Mouse (Mus musculus): Measurements from ENCODE around the gene Pklr.
"Not testable (repeated sequence)": the region's sequence is repeated elsewhere in the genome, so short reads cannot be mapped to it uniquely, and the experiment has no call there.

Pklr gene

DNA sequence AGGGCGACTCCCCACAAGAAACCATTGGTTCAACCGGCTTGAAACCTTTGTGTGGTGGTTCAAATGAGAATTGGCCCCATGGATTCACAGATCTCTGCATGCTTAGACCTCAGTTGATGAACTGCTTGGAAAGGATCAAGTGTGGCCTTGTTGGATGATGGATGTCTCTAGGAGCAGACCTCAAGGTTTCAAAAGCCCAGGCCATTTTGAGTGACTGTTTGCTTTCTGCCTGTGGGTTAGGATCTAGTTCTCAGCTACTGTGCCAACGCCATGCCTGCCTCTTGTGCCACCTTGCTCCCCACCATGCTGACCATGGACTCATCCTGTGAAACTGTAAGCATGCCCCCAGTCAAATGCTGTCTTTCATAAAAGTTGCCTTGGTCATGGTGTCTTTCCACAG is 10.0 kb upstream of the Pklr start:
- DNase-seq = no peak

- no peak for DNase-seq
Measured at GRCm38 (mm10) chr3:89129908-89130307, 6.0 kb upstream of the Pklr start.

DNA sequence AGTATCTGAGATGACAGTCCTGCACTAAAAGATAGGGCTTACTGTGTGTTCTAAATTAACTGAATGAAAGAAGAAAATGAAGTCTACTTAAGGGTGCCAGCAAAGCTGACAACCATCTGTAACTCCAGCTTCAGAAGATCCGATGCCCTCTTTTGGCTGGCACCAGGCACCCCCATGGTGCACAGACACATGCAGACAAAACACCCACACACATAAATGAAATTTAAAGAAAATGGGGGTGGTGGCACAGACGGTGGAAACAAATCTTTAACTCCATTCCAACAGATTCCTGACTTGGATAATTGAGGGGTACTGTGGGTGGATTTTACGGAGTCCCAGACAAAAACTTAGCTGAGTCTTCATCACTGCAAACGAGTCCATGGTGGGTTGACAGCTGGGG is 4.1 kb upstream of the Pklr start:
- DNase-seq = no peak

DNA sequence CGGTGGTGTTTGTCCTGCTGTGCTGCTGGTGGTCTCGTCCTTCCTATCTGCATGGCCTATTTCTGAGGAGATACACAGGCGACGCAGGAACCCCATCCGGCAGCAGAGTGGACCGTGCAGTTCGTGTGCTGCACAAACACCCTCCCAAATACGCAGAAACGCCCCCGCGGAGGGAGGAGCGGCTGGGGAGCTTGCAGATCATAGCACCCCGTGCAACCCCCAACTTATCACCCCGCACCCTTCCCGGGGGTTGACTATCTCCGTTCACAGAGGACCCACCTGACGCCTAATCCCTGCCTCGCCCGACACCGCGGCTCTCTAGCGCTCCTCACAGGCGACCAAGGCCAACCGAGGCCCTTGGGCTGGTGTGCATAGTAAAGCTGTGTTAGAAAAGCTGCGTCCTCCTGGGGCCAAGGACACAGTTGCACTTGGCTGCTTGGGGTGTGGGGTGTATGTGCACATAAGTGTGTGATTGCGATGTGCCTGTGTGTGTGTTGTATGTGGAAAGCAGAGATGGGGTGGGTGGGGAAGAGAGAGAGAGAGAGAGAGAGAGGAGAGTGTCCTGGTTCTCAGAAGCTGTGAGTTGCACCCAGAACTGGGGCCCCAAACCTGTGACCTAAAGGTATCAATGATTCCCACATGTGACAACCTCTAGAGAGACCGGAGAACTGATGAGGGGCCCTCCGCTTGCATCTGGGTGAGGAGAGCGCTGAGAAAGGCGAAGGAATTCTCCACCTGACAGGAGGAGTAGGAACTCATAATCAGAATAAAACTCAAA is 3.5 kb upstream of the Pklr start:
- peak; percentile 69 to 74 for DNase-seq

DNA sequence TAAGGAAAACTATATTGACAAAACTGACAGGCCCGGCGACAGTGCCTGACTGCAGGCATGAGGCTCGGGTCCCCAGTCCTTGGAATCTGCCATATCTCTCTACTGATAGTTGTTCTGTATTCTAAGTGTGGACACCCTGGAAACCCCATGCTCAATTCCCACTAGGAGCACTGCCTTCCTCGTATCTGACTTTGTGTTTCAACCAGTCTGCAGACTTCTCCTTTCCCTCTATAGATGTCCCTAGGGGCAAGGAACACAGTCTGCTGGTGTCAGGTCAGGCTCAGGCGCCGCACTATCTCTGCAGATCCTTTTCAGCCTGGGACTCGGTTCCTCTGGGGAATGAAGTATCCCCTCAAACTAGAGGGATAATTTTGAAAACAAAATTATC is 2.9 kb upstream of the Pklr start:
- DNase-seq = no peak

DNA sequence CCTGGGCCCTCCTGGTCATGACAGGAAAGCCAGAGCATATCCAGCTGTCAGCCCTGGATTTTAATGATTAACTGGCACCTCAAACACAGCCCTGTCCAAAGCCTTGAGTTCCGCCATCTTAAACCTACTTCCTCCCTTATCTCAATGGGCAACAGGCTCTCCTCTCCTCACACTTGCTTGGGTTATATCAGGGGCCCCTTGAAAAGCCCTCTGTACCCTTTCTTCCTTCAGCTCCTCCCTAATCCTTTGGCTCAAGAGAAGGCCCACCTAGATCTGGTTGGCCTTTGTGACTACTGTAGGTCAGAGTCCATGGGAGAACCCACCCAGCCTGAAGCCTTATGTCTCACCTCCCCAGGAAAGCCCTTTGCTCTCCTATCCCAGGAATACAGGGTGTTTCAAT is 2.2 kb upstream of the Pklr start:
- no peak for DNase-seq

DNA sequence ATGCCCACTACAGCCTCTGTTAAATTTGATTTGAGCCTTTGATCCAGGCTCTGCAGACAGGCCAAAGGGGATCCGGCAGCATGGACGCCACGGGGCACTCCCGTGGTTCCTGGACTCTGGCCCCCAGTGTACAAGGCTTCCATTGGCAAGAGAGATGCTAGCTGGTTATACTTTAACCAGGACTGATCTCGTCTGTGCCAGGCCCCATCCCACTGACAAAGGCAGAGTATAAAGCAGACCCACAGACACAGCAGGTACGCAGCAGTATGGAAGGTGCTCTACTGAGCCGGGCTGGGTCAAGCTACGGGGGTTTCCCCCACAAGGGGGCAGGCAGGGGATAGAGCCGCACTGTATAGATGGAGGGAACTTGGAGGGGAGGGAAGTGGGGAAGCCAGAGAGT is 423 bp downstream of the Pklr start:
- no peak for DNase-seq

- no peak for DNase-seq
Measured at GRCm38 (mm10) chr3:89144821-89145220, 8.9 kb downstream of the Pklr start.

GRCm38 (mm10) chr3:89145566-89145965 is 9.6 kb downstream of the Pklr start:
- DNase-seq = no peak

GRCm38 (mm10) chr3:89147101-89147978 is 11.4 kb downstream of the Pklr start:
- DNase-seq = peak in 1 of 2 experiments; percentile 38

DNA sequence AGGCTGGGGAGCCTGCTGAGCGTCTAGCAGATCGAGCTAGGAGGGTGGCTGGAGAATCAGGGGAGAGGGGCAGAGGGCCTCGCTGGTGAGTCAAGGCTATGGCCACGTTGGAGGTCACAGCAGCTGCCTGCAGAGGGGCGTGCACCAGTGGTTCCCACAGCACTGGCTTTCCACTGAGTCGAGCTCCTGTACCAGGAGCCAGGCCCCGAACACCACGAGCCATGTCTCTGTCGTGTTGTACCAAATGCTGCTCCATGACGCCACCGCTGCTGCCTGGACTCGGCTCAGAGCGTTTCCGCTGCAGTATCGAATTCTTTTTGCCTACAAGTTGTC is 12.0 kb downstream of the Pklr start:
- no peak for DNase-seq

GRCm38 (mm10) chr3:89148567-89148966 is 12.6 kb downstream of the Pklr start:
- DNase-seq = no peak

DNA sequence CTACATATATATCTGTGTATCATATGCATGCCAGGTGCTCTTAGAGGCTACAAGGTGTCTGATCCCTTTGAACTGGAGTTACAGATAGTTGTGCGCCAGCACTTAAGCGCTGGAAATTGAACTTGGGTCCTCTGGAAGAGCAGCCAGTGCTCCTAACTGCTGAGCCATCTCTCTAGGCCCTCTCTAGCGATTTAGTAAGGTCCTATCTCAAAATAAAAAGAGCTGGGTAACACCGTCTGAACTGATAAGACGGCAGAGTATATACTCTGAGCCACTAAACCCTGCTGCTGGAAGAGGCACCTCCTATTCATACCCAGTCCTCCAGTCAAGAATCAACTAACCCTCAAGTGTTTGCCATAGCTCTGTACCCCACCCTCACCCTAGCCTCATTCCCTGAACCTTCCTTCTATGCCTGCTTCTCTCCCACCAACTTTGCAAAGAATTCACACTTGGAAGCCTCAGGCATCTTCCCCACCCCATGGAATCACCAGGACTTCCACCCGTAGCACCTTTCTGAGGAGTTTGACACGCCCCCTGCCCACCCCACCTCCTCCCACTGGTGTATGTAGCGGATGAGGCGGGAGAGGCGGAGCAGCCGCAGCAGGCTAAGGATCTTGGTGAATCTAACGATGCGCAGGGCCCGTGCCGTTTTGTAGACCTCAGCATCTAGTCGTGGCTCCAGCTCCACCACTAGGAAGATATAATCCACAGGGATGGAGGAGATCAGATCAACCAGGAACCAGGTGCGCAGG is 16.3 kb downstream of the Pklr start:
- no peak for DNase-seq

DNA sequence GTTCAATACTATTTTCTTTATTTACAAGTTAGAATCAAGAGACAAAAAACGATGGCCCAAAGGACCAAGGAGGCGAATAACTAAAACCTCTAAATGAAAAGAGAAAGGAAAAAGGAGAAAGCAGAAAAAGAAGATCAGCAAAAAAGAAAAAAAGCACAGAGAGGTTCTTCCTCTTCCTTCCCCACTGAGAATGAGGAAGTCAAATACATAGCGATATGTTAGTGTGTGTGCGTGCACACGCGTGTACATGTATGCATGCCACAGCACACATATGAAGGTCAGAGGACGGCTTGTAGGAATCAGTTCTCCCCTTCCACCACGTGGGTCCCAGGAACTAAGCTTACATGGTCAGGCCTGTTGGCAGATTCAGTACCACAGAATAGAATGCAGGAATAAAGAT is 21.0 kb downstream of the Pklr start:
- DNase-seq = no peak

- DNase-seq = no peak
Measured at GRCm38 (mm10) chr3:89158651-89159050, 22.7 kb downstream of the Pklr start.

DNA sequence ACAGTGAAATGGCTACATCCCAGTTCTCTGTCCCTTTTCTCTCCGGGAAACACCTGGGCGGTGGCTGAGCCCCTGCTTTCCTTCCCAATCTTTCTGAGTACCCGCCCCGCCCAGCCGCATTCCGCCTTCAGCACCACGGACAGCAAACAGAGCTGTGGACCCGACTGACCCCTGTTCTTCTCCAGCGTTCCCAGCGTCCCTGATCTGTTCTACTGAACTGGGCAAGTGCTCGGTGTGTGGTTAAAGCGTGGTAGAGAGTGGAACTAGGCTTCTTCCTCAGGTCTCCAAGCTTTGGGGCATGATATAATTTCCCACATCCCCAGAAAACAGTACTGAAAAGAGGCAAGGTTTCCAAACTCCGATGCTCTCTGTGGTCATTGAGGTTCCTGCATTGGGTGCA is 23.3 kb downstream of the Pklr start:
- no peak for DNase-seq

GRCm38 (mm10) chr3:89159616-89160344 is 23.8 kb downstream of the Pklr start, which contains the start of gene Hcn3:
Hcn3 (minus strand) TSS chr3:89160196.
- peak; percentile 64 to 83 for DNase-seq

DNA sequence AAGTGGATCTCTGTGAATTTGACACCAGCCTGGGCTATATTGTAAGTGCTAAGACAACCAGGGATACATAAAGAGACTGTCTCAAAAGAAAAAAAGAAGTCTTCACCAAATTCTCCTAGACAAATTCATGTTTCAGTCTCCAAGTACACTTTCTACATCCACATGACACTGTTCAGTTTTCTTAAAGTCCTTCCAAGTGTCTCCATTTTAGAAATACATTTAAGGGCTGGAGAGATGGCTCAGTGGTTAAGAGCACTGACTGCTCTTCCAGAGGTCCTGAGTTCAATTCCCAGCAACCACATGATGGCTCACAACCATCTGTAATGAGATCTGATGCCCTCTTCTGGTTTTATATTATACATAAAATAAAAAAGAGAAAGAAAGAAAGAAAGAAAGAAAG is 25.3 kb downstream of the Pklr start:
- not testable (repeated sequence) for DNase-seq

DNA sequence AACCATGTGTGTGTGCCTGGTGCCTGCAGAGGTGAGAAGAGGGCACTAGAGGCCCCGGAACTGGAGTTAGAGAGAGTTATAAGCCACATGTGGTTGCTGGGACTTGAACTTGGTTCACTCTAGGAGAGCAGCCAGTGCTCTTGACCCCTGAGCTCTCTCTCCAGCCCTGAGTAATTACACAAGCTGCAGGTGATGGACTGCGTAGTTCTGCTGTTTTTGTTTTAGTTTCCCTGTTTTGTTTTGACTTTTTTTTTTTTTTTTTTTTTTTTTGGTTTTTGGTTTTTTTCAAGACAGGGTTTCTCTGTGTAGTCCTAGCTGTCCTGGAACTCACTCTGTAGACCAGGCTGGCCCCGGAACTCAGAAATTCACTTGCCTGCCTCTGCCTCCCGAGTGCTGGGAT is 25.8 kb downstream of the Pklr start:
- DNase-seq = no peak

DNA sequence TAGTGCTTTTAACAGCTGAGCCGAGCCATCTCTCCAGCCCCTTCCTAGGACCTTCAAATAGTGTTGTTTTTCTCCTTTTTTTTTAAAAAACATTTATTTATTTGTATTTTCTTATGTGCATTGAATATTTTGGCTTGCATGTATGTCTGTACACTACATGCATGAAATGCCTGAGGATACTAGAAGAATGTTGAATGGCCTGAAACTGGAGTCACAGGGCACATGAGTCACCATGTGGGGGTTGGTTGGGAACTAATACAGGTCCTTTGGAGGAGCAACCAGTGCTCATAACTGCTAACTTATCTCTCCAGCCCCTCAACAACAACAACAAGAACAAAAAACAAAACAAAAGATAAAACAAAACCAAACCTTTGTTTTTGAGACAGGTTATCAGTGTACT is 27.2 kb downstream of the Pklr start:
- DNase-seq = no peak

GRCm38 (mm10) chr3:89163643-89164245 is 27.8 kb downstream of the Pklr start:
- DNase-seq = no peak

Measured in cerebellum, postnatal 25 days (tissue).